Mouse (Mus musculus): Measurements from ENCODE around the gene Tbc1d1.

The Tbc1d1 gene

GRCm38 (mm10) chr5:64237693-64238092 is 81.6 kb downstream of the Tbc1d1 start:
- DNase-seq (ENCODE audit: low read depth, low spot score), result no peak

- no peak for DNase-seq (ENCODE audit: low read depth, low spot score)
Observed at GRCm38 (mm10) chr5:64238894-64239652, 83.0 kb downstream of the Tbc1d1 start.

- no peak for DNase-seq (ENCODE audit: low read depth, low spot score)
Observed at GRCm38 (mm10) chr5:64240941-64241682, 85.0 kb downstream of the Tbc1d1 start.

GRCm38 (mm10) chr5:64241867-64242266 is 85.8 kb downstream of the Tbc1d1 start:
- DNase-seq (ENCODE audit: low read depth, low spot score), result no peak

- DNase-seq (ENCODE audit: low read depth, low spot score), result no peak
Observed at GRCm38 (mm10) chr5:64242795-64243455, 86.8 kb downstream of the Tbc1d1 start.

- DNase-seq (ENCODE audit: low read depth, low spot score), result no peak
Observed at GRCm38 (mm10) chr5:64243666-64244065, 87.6 kb downstream of the Tbc1d1 start.

- no peak for DNase-seq (ENCODE audit: low read depth, low spot score)
Observed at GRCm38 (mm10) chr5:64244283-64244682, 88.2 kb downstream of the Tbc1d1 start.

DNA sequence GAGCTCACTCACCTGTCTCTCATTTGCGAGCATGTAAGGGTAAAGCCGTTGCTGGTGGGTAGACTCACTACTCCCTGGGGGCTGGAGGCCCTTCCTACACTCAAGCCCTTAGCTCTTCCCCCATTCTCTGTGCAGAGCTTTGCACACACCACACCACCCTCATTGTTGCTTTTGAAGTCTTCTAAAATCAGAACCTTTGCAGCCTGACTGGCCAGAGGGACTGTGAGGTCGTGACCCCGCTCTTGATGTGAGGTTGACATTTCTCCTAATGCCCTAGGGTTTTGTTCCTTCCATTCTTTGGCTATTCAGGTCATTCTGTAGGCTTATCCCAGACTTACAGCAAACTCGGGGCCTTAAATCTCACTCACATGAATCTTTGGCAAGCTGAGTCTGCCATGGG is 88.6 kb downstream of the Tbc1d1 start:
- no peak for DNase-seq (ENCODE audit: low read depth, low spot score)

DNA sequence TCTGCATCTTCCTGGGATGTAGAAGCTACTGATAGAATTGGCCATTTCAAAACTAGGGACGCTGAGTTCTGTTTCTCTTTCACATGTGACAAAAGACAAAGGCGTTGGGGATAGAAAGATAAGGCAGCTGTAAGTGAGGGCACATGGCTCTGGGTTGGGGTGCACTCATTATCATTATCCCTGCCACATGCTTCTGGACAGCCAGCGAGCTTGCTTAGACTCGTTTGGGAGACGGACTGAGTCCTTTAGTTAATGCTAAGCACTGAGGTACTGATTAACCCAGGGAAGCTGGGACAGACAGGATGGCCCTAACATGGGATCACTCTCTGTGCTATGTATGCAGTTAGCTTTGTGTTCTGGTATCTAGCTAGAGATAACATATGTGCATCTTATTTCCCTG is 95.3 kb downstream of the Tbc1d1 start:
- no peak for DNase-seq (ENCODE audit: low read depth, low spot score)

GRCm38 (mm10) chr5:64254278-64254677 is 98.2 kb downstream of the Tbc1d1 start:
- DNase-seq (ENCODE audit: low read depth, low spot score), result no peak

GRCm38 (mm10) chr5:64254988-64255387 is 98.9 kb downstream of the Tbc1d1 start:
- DNase-seq (ENCODE audit: low read depth, low spot score), result no peak

DNA sequence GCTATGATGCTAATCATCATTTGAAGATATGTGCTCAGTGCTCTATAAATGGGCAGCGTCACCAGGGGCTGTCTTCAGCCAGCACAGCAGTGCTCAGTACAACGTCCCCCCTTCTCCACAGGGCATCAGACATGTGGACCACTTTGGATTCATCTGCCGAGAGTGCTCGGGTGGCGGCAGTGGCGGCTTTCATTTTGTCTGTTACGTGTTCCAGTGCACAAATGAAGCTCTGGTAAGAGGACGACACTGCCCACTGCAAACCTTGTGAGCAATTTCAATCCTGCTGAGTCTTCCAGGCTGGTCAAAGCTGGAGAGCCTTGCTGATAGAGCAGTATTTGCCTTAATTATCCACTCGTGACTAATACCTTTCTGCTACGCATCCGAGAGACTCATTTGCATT is 107.2 kb downstream of the Tbc1d1 start:
- DNase-seq (ENCODE audit: low read depth, low spot score), result no peak

DNA sequence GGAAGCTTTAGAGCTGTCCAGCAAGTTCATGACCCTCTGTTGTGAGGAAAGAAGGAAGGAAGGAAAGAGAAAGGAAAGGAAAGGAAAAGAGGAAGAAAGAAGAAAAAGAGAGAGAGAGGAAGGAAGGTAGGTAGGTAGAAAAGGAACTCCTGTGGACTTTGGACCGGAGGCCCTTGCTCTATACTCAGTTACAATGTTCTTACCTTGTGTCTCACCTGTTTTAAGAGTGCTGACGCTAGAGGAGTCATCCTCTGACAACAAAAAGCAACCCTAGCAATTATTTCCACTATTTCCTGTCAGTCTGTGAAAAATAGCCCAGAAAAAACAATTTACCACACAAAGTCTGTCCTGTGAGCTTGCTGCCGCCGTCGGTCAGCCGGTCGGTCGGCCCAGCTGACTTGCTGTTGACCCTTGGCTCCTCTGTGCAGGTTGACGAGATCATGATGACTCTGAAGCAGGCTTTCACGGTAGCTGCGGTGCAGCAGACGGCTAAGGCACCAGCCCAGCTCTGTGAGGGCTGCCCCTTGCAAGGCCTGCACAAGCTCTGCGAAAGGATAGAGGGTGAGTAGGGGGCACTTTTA is 107.9 kb downstream of the Tbc1d1 start:
- DNase-seq (ENCODE audit: low read depth, low spot score), result no peak

DNA sequence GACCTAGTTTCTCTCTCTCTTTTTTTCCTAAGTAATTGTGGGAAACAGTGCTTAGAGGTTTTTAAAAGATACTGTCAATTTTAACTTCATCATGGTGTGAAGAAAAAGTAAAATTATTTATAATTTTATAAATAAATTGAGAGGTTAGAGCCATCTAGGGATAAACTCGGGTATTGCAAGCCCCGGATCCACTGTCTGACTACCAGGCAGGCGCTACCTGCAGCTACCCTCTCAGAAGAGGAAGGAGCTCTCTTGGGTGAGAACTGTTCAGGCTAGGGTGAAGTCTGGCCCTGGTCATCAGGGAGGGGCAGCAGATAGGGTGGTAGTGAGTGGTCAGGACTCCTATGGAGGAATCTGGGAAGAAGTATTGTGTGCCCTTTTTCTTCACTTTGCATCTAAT is 109.0 kb downstream of the Tbc1d1 start:
- DNase-seq (ENCODE audit: low read depth, low spot score), result no peak

- no peak for DNase-seq (ENCODE audit: low read depth, low spot score)
Observed at GRCm38 (mm10) chr5:64265906-64266305, 109.8 kb downstream of the Tbc1d1 start.

- DNase-seq (ENCODE audit: low read depth, low spot score), result no peak
Observed at GRCm38 (mm10) chr5:64266534-64266933, 110.4 kb downstream of the Tbc1d1 start.

DNA sequence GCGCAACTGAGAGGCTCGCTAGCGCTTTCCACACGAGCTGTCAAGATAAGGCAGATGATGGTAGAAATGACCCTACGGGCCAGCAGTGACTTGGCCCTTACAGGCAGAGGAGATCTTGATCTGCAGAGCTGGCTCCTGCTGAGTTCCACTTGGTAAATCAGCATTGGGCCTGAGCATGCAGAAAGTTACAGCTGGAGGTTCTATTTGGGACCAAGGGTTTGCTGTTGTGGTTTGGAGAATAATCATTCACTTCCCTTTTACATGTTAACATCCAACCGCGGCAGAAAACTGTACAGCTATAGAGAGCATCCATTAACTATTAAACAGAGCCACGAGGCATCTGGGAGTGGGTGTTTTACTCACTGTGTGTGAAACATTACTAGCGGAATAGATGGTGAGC is 111.2 kb downstream of the Tbc1d1 start:
- DNase-seq (ENCODE audit: low read depth, low spot score), result no peak

DNA sequence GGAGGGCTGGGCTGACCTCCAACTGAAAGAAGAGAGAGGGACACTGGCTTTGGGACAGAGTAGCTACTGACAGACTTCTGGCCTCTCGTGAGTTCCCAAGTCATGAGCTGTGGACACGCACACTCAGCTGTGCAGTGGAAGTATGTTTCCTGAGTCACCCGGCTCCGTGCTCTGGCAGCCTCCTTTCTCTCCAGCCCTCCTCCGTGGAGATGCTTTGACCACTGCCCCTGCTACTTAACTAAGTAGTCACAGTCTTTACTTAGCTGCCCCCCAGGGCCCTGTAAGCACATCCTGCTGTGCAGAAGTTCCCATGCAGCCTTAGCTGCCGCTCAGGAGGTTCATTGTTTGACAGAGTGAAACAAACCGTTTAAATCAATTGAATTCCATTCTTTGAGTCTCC is 113.6 kb downstream of the Tbc1d1 start:
- no peak for DNase-seq (ENCODE audit: low read depth, low spot score)

DNA sequence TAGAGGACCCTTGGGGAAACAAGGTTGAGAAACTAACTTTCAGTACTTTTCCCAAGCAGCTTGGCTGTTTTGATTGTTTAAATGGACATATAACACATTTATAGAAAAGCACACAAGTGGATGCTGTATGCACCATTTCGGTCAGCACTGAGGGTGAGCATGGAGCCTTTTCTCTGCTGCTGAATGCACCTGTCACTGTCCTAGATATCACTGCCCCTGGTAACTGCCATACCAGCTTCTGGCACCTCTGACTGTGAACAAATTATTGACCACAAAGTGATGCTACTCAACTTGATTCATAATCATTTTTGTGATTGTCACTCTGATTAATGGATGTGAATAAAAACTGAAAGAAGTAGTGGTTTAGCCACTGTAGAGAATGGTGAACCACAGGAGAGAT is 117.4 kb downstream of the Tbc1d1 start:
- DNase-seq (ENCODE audit: low read depth, low spot score), result no peak

- DNase-seq (ENCODE audit: low read depth, low spot score), result no peak
Observed at GRCm38 (mm10) chr5:64274296-64274695, 118.2 kb downstream of the Tbc1d1 start.

DNA sequence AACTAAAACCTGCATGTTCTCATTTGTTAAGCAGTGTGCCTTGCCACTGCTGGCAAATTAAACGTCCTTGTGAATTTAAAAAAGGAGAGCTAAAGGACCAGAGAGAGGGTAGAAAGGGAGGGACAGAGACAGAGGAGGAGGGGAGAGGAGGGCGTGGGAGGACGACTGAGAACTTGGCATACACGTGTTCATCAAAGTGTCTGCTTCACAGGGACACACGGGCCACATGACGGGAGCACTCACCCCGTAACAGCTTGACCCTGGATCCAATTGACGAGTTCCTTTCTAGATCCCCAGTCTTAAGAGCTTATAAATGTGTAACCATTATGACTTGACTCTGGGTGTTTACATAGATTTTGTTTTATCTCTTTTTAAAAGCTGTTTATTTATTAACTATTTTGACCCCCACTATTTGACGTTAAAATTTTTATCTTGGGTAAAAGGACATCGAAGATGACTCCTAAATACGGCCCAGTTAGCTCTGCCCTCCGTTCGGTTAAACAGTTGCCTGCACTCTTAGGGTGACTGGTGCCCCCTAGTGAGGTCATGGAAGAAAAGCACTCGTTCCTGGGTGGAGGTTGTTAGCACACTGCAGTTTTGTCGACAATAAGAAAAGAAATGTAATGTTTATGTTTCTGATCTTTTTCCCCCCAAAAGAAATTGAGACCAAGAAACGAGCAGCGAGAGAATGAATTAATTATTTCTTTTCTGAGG is 118.8 kb downstream of the Tbc1d1 start:
- DNase-seq (ENCODE audit: low read depth, low spot score), result no peak

Measured in WW6 (cell line).